Mouse (Mus musculus): ENCODE results near the gene Gdf15. TPM values are rescaled to one million over a fixed set of nuclear protein-coding genes. Genes with fewer than 3 reads are reported as not detected.

The Gdf15 gene
- total and polyA plus RNA-seq, 3 experiments = 0.15 to 0.63 TPM; not detected in 1

DNA sequence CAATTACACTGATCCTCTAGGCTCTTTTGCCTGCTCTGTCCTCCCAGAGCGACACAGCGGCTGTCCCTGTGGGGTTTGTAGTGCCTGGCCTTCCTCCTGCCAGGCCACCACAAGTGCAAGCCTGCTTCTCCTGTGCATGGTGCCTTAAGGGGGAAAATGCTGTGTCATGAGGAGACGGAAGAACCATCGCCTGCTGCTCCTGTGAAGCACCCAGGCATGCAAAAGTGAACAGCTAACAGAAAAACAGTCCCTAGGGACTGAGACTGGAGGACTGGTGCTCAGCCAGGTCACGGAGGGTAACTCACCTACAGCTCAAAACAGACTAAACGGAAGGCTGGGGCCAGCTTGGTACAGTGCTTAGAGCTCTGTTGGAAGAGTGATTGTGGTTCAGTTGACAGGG is 3.3 kb upstream of the Gdf15 start:
- Histone ChIP-seq H3K27ac (ENCODE audit: control insufficient read depth, low read depth, low read length) (peak overlapping the region; percentile 47), H3K27me3 (ENCODE audit: control insufficient read depth in 1 of 2, insufficient read depth in 2 of 2, low read length in 2 of 2) (no peaks in the 10 kb centered on the region), H3K36me3 (ENCODE audit: control insufficient read depth in 1 of 2, insufficient read depth in 2 of 2, low read length in 2 of 2) (0 out of 4 replicates have a peak, but pooled peaks cover 0 to 6% of the 10 kb centered on the region in 2 experiments), H3K9ac (ENCODE audit: control insufficient read depth, low read depth, low read length, poor library complexity, severe bottlenecking) (peak overlapping the region; percentile 34), H3K4me1 (ENCODE audit: control insufficient read depth in 1 of 2, insufficient read depth in 2 of 2, low read length in 2 of 2) (peaks cover 10 to 19% of the 10 kb centered on the region in 2 experiments), H3K79me2 (ENCODE audit: control insufficient read depth, insufficient read depth, low read length, poor library complexity) (no peaks in the 10 kb centered on the region), H3K9me3 (replicated peaks; ENCODE audit: insufficient read depth, low read length) (no peaks in the 10 kb centered on the region), H3K4me3 (ENCODE audit: control insufficient read depth in 1 of 2, insufficient read depth in 1 of 2, low read depth in 2 of 2, low read length in 2 of 2) (no peak overlapping the region)
- TF ChIP-seq MAZ (IDR thresholded peaks at IDR 0.05; ENCODE audit: low read depth, low read length) = no peak
- no peak for TF ChIP-seq MEF2A (IDR thresholded peaks at IDR 0.05; ENCODE audit: extremely low read depth, insufficient replicate concordance, low read depth, low read length, poor library complexity, severe bottlenecking)
- TF ChIP-seq POLR2AphosphoS2 (IDR thresholded peaks at IDR 0.05; ENCODE audit: low read length) = no peak
- TF ChIP-seq MAFK (IDR thresholded peaks at IDR 0.05; ENCODE audit: borderline replicate concordance, low read depth, low read length) = 0 out of 2 replicates have a peak, but pooled peaks have one; percentile 54
- 0 out of 2 replicates have a peak, but pooled peaks have one; percentile 22 for TF ChIP-seq HCFC1 (IDR thresholded peaks at IDR 0.05; ENCODE audit: low read depth, low read length)
- TF ChIP-seq NRF1 (IDR thresholded peaks at IDR 0.05; ENCODE audit: insufficient read depth, low read depth, low read length, poor library complexity, severe bottlenecking) = no peak
- peak in 1 of 2 experiments; percentile 14; a peak in 1 of 4 replicates for TF ChIP-seq POLR2A (IDR thresholded peaks at IDR 0.05; ENCODE audit: control insufficient read depth in 1 of 2, insufficient read depth in 1 of 2, low read depth in 1 of 2, low read length in 2 of 2, poor library complexity in 1 of 2)
- no peak for TF ChIP-seq ZMIZ1 (IDR thresholded peaks at IDR 0.05; ENCODE audit: low read depth, low read length)
- TF ChIP-seq JUND (IDR thresholded peaks at IDR 0.05; ENCODE audit: low read depth, low read length) = no peak
- TF ChIP-seq TCF12 (IDR thresholded peaks at IDR 0.05; ENCODE audit: low read depth, low read length) = no peak
- TF ChIP-seq E2F4 (IDR thresholded peaks at IDR 0.05; ENCODE audit: borderline replicate concordance, low read depth, low read length) = no peak
- TF ChIP-seq USF2 (IDR thresholded peaks at IDR 0.05; ENCODE audit: borderline replicate concordance in 1 of 2, insufficient read depth in 1 of 2, low read depth in 1 of 2, low read length in 2 of 2) = no peak
- peak; percentile 50; the same call in 1 of the 2 replicates for TF ChIP-seq ELF1 (IDR thresholded peaks at IDR 0.05; ENCODE audit: low read depth, low read length)
- TF ChIP-seq TBP (IDR thresholded peaks at IDR 0.05; ENCODE audit: low read depth, low read length) = no peak
- no peak for TF ChIP-seq RAD21 (IDR thresholded peaks at IDR 0.05; ENCODE audit: low read depth, low read length)
- TF ChIP-seq GABPA (IDR thresholded peaks at IDR 0.05; ENCODE audit: low read depth, low read length) = peak; percentile 79; the same call in 1 of the 2 replicates
- peak; percentile 59 for DNase-seq (ENCODE audit: low read depth, low spot score)

DNA sequence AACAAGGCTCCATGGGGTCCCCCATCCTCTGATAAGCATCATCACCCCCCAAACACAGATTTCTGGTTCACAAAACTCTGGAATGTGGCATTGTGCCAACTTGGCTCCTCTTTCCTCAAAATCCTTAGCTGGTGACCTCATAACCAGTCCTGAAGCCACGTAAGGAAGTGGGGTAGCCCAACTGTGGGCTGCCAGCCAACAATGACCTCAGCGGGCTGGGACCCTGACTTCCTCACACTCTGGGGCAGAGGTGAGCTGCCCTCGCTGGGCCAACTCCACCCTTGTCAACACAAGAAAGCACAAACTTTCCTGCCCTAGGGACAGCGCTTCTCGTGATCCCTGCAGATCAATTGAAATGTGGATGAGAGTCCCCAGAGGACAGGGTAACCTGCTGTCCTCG is 1.8 kb upstream of the Gdf15 start:
- H3K9ac ChIP-seq (ENCODE audit: control insufficient read depth, low read depth, low read length, poor library complexity, severe bottlenecking) = no peak overlapping the region
- H3K27me3 ChIP-seq (ENCODE audit: control insufficient read depth in 1 of 2, insufficient read depth in 2 of 2, low read length in 2 of 2) = no peaks in the 10 kb centered on the region
- H3K79me2 ChIP-seq (ENCODE audit: control insufficient read depth, insufficient read depth, low read length, poor library complexity) = no peaks in the 10 kb centered on the region; the same call in 1 of the 2 replicates
- no peak for DNase-seq (ENCODE audit: low read depth, low spot score)
- H3K27ac ChIP-seq (ENCODE audit: control insufficient read depth, low read depth, low read length) = no peak overlapping the region
- H3K4me1 ChIP-seq (ENCODE audit: control insufficient read depth in 1 of 2, insufficient read depth in 2 of 2, low read length in 2 of 2) = peaks cover 6 to 21% of the 10 kb centered on the region in 2 experiments
- TF ChIP-seq MAFK (IDR thresholded peaks at IDR 0.05; ENCODE audit: borderline replicate concordance, low read depth, low read length) = no peak
- 0 out of 4 replicates have a peak, but pooled peaks of 1 of the 2 experiments have one; percentile 12 for TF ChIP-seq EP300 (IDR thresholded peaks at IDR 0.05; ENCODE audit: low read depth in 1 of 2, low read length in 2 of 2)
- TF ChIP-seq ETS1 (IDR thresholded peaks at IDR 0.05; ENCODE audit: low read depth, low read length) = peak; percentile 52; the same call in 1 of the 2 replicates
- H3K36me3 ChIP-seq (ENCODE audit: control insufficient read depth in 1 of 2, insufficient read depth in 2 of 2, low read length in 2 of 2) = 0 out of 4 replicates have a peak, but pooled peaks cover 0 to 6% of the 10 kb centered on the region in 2 experiments
- no peaks in the 10 kb centered on the region for H3K9me3 ChIP-seq (replicated peaks; ENCODE audit: insufficient read depth, low read length)
- H3K4me3 ChIP-seq (ENCODE audit: control insufficient read depth in 1 of 2, insufficient read depth in 1 of 2, low read depth in 2 of 2, low read length in 2 of 2) = no peak overlapping the region

Measured in MEL (cell line).